Mouse (Mus musculus): Measurements from ENCODE around the gene Fam186b. TPM values are rescaled to one million over a fixed set of nuclear protein-coding genes. Genes with fewer than 3 reads are reported as not detected.
A peak's percentile ranks its signal among the peaks of the same experiment; 100 is the strongest.

Gene Fam186b
- total RNA-seq, 2 experiments from 2014 or later = not detected

DNA sequence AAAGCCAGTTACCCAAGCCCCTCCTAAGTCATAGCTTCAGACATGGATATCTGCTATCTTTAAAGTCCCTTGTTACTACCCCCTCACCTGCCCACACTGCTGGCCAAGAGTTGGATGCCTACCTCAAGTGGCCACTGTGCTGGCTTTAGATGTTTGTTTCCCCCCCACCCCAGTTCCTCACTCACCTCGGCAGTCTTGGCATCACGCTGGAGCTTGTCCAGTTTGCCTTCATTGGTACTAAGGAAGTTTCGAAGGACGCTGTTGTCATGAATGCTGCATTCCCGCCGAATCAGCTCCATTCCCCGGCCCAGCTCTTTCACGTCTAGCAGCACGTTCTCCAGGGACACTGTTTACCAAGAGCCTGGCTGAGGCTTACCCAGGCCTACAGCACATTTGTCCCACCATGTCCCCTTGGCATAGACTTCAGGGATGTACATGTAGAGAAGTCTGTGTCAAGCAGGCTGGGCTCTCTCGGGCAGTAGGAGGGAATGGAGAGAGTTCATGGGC, 24.5 kb upstream of the Fam186b start:
- no peak for DNase-seq (ENCODE audit: low spot score)

DNA sequence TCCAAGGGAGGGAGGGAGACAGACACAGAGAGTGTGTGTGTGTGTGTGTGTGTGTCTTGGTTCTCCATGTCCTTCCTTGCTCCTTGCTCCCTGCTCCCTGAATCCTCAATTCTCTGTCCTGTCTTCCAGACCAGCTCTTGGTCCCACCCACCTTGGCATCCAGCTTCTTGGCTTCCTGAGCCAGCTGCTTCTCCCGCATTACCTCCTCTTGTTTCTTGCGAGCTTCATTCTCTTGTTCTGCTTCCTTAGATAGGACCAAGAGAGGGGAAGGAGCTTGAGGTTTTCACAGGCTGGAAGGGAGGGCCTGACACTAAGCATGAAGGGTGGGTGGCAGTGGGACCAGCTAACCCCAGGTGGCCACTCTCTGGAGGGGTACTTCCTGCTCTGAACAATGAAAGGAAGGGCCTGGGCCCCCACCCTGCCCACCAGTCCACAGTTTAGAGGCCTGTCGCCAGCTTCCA, 23.8 kb upstream of the Fam186b start:
- peak; percentile 28 for DNase-seq (ENCODE audit: low spot score)

DNA sequence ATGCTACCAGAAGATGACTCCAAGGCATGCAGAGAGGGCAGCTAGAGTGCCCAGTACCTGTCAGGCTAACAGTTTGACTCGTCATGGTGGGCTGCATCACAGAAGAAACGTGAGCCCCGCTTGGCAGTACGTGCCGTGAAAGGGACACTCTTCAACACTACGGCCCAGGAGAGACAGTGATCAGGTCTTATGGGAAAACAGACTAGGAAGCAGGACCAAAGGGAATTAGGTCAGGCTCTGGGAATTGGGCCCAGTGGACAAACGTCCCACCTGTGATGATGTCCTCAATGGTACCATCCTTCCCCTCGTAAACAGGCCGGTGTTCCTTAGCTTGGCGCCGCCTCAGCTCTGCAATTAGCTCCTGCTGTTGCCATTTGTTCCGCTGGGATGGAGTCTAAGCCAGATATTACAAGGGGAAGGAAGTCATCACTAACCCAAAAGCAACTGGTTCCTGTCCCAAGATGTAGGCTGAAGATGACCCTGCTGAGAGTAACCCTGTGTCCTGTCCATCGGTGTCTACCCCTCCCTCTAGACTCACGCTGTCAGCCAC, 23.2 kb upstream of the Fam186b start:
- DNase-seq (ENCODE audit: low spot score) = no peak

DNA sequence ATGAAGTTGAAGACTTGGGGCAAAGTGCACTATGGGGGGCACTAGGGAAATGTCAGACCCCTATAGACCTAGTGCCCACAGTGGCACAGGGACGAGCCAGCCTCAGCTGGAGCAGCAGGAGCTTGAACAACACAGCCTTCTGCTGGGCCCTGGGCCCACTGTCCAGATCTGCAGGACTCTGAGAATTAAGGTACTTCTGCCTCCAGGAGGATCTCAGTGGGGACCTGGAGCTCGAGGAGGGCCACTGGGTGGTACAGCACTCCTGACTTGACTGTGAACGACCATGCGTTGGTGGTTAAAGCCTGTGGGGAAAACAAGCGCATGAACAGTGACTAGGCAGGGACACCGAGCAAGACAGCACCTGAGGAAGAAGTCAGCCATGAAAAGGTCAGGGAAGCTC, 22.4 kb upstream of the Fam186b start:
- no peak for DNase-seq (ENCODE audit: low spot score)

DNA sequence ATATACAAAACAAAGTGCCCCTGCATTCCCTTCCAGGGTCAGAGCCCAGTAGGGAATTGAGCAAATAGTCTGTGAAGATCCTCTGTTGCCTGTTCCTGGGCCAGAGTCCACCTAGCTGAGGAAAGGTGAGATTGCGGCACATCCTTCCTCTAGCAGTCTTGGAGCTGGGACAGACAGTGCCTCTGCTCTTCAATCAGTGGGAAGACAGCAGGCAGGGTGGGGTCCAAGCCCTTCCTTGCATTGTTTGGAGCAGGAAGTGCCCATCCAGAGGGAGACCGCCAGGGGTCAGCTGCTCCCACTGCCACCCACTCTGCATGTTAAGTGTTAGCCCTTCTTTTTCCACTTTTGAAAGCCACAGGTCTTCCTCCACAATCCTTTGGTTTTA, 21.6 kb upstream of the Fam186b start:
- peak; percentile 29 for DNase-seq (ENCODE audit: low spot score)

DNA sequence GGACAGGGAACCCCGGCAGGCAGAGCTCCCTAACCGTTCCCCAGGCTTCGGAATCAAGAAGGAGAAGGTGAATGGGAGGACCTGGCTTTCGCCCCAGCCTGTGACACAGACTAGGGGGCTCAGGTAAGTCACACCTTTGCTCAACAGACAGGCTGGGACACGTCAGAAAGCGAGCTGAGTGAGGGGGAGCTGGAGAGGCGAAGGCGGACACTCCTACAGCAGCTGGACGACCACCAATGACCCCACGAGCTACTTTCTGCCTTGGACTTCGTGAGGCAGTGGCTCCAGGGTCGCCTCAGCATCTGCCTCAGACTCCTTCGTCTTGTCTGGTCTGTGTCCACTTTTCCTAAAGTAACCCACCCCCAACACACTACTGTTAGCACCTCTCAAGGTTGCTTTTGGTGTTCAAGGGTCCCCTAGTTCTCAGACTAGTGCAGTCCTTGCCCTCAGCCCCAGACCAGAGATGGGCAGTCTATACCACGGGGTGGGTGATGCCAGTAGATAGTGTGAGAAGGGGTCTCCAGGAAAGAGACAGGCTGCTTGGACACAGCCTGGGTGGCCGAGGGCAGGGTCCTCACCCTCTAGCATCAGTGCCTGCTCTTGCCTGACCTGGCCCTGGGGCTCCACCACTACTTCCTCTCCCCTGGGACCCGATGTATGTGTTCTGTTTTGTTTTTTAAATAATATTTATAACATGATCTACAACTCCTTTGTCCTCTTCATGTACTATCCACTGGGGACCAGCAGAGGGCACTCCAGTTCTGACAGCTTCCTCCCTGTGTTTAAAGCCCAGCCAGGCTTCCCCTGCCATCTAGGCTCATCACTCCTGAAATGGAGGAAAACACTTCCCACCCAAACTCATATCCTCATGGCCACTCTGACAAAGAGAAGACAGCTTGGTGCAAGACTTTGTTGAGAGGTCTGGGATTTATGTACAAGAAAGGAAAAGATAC, 20.9 kb upstream of the Fam186b start:
- DNase-seq (ENCODE audit: low spot score) = peak; percentile 79

DNA sequence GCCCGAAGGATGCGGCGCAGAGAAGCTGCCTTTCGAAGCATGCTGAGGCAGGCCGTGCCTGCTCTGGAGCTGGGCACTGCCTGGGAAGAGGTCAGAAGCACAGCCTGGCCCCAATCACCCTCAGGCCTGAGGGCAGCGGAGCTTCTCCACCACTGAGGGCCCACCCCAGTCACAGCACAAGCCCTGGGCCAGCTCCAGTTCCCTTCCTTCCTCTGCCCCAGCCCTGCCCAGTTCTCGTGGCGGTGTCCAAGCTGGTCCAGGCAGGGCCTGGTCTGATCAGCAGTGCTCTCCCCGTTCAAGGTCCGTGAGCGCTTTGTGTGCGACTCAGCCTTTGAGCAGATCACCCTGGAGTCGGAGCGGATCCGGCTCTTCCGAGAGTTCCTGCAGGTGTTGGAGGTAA, 19.2 kb upstream of the Fam186b start:
- DNase-seq (ENCODE audit: low spot score) = no peak

DNA sequence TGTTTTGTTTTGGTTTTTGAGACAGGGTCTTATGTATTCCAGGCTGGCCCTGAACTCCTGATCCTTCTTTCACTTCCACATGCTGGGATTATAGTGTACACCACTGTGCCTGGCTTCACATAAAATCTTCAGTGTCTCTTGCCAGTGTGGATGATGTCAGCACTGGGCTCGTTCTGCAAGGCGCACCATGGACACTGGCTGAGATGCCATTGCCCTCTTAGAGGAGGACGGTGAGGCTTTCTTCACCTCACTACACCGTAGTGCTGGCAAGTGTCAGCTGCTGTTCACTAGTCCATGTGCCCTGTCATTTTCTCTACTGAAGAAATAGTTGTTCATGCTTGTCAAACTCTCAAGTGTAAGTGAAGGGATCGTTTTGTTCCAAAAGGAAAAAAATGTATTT, 14.9 kb upstream of the Fam186b start:
- no peak for DNase-seq (ENCODE audit: low spot score)

DNA sequence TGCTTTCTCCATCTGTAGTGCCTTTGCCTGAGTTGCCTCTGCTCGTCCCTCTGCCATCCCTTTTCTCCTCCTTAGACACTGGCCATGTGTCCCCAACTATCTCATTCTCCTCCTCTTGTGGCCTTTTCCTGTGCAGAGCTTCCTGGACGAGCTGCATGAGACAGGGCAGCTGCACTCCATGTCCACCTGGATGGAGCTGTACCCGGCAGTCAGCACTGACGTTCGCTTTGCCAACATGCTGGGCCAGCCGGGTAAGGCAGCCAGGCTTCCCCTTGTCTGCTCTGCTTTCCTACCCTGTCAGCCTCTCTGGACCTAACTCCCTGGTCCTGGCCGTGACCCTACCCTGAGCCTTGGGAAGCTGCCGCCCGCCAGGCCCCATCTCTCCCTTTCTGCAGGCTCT, 13.9 kb upstream of the Fam186b start:
- DNase-seq (ENCODE audit: low spot score) = no peak

DNA sequence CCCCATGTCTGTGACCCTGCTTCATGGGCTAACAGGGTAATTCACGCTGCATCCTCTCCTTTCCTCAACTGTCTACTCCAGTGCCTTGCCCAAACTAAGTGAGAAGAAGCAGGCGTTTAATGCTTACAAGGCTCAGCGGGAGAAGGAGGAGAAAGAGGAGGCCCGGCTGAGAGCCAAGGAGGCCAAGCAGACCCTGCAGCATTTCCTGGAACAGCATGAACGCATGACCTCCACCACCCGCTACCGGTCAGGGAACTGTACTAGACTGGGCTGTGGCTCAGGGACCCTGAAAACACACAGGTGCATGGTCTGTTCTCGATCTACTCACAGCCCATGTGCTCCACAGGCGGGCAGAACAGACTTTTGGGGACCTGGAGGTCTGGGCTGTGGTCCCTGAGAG, 11.8 kb upstream of the Fam186b start:
- no peak for DNase-seq (ENCODE audit: low spot score)

DNA sequence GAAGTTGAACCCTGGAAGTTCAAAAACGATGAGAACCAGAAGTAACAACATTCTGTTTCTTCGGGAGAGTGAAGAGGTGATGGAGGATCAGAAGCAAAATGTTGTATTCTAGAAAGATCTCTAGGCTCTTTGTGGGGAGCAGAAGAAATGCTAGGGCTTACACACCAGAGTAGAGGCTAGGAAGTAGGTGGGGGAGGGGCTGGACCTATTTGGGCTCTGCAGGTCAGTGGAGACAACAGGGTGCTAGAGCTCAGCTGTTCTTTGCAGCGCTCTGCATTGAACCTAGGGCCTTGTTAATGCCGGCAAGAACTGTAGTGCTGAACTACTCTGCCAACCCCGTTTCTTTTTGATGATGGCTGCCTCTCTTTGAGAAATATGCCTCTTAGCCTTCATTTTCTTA, 525 bp upstream of the Fam186b start:
- DNase-seq (ENCODE audit: low spot score) = no peak

DNA sequence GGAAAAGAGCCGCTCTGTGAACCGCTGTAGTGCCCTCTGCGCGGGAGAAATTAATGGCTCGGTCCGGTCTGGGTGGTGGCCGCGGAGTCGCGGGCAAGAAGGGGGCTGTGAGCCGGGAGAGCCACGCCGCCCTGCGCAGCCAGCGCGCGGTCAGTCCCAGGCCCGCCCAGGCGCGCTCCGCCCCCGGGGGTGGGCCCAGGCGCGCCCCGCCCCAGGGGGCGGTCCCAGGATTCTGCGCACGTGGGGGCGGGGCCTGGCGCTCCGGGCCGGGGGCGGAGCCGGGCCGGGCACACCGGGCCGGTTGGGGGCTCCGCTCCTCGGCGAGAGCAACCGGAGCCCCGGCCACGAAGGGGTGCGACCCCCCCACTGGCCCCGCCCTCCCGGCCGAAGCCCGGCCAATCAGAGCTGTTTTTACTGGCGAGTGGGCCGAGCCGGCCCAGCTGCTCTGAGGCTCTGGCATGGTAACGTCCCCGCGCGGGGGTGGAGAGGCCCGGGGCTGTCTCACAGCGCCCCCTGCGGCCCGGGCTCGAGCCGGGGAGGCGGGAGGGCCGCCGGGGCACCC, 794 bp downstream of the Fam186b start, which contains the start of gene Prpf40b:
Prpf40b (plus strand) TSS at position 275 of the 562 bp plus-strand sequence.
- peak; percentile 96 for DNase-seq (ENCODE audit: low spot score)

DNA sequence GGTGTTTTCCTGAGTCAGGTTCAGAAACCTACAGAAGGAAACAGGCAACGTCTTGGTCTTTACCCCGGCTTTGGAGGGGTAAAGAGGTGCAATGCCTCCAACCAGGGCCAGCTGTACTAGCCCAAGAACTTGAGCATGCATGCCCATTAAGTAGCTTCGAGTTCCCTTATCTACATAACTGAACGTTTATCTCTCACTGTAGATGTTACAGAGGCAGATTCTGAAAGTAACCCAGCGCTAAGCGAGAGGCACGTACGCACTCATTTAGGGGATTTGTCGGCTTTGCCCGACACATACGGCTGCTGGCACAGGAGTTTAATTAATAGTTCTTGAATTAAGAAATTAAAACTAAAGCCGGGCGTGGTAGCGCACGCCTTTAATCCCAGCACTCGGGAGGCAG, 1.4 kb downstream of the Fam186b start:
- DNase-seq (ENCODE audit: low spot score) = no peak

DNA sequence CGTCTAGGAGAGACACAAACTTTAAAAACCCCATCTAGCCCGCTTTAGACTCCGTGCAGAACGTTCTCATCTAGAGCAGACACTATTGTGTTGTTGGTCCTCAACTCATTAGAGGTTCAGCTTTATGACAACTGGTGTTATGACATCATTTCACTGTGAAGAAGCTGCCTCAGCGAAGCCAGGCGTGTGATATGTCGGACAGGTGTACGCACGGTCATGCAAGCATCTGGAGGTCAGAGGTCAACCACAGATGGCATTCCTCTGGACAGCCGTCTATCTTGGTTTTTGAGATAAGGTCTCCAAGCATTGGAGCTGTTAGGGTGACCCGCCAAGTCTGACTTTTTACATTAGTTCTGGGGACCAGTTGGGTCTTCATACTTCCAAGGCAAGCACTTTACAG, 5.1 kb downstream of the Fam186b start:
- no peak for DNase-seq (ENCODE audit: low spot score)

DNA sequence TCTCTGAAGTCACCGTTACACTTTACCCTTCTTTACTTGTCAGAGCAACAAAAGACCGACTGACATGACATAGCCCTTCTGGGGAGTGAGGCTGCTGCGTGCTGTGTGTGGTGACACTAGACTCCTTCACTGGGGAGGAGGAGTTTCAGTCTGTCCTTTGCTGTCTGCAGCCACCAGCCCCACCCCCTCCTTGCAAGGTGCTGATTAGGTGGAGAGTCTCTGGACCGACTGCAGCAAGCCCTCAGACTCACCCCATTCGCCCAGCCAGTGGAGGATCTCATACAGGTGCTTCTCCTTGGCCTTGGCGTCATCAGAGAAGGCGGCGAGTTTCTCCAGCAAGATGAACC, 10.5 kb downstream of the Fam186b start:
- DNase-seq (ENCODE audit: low spot score) = no peak

DNA sequence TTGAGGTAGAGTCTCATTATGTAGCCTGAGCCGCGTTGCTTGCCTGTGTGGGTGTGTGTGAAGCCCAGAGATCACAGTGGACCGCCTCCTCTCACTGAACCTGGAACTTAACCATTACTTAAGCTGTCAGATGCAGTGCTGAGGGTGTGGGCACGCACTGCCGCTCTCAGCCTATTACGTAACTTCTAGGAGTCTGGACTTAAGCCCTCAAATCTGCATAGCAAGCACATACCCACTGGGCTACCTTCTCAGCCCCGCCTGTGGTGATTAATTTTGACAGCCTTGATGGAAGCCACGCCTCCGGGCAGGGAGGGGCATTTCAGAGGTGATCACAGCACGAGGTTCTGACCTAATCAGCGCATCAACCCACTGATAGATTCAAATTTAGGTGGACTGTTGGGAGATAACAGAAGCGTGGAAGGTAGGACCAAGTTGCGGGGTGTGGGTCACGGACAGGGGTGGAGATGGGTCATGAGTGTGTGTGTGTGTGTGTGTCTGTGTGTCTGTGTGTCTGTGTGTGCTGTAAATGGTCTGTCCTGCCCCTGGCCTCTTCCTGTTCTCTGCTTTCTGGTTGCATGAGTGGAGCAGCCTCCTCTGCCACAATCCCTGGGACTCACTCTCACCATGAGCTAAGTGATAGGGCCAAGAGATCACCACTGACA, 11.0 kb downstream of the Fam186b start:
- DNase-seq (ENCODE audit: low spot score) = no peak

DNA sequence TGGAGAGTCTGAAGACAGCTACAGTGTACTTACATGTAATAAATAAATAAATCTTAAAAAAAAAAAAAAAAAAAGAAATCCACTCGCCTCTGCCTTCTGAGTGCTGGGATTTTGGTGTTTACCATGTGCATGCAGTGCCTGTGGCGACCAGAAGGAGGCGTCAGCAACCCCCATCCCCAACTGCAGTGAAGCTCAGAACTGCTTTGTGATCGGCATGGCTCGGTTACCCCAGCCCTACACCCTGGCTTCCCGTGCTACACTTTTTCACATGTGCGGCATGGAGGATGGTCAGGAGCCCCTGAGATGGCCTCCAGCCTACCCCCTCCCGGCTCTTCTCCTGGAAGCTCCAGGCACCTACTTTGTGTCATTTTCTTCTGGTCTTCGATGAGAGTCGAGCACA, 12.2 kb downstream of the Fam186b start:
- DNase-seq (ENCODE audit: low spot score) = no peak

DNA sequence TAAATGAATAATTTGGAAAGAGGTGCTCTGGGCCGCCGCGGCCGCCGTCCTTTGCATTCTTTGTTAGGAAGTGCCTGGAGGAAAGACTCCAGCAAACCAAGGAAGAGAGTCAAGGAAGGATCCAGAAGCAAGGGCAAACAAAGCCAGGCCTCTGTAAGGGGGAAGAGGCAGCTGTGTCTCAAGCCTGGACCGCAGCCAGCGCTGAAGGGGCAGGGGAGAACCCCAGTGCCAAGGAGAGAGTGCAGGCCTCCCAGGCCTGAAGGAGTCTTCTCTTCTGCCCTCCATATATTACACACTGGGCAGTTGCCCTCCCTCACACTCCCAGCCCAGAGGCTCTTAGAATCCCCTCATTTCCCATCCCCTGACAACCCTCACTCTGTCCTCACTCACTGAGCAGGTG, 17.4 kb downstream of the Fam186b start:
- DNase-seq (ENCODE audit: low spot score) = no peak

DNA sequence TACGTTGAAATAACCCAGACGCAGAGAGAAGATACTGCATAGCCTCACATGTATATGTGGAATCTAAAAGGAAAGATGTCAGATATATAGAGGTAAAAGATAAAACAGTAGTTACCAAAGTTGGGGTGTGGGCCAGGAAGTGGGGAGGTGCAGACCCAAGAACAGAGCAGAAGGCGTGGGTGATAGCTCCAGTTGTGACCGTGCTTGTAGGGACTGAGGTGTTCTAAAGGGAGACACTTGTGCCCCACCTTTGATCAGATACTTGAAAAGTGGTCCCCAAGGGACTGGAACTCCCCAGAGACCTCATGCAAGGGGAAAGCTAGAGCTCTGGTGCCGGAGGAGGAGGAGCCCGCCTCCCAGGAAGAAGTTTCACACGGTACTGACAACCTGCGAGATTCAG, 19.6 kb downstream of the Fam186b start:
- DNase-seq (ENCODE audit: low spot score) = no peak

DNA sequence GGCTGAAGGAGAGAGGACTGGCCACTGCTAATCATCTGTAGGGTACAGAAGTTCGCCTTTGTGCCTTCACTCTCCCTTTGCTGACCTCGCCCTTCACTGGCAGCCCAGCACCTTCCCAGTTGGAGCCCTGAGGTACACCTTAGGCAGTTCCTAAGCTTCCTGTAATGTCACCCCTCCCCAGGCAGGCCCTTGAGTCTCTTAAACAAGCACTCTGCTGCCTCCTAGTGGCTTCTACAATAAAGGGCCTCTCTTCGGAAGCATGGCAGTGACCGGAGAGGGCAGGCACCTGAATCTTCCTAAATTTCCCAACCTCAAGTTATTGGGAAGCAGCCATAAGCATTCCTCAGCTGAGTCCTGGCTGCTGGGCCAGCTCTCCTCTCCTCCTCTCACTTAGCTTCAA, 30.0 kb downstream of the Fam186b start:
- DNase-seq (ENCODE audit: low spot score) = peak; percentile 81

DNA sequence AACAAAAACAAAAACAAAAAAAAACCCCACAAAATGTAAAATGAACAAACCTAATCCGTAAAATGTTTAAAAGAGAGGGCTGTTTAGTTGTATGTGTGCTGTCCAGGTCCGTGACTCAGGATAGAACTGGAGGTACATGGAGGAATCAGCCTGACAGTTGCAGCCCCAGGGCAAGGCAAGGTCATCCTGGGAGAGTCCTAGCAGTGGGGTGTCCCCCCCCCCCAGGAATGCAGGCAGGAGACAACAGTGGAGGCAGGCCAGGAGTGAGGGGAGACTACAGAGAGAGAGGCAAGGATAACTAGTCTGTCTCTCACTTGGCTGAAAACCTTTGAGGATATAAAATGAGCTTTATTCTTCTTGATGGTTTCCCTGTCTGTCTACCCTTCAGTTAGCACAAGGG, 31.3 kb downstream of the Fam186b start:
- DNase-seq (ENCODE audit: low spot score) = no peak

DNA sequence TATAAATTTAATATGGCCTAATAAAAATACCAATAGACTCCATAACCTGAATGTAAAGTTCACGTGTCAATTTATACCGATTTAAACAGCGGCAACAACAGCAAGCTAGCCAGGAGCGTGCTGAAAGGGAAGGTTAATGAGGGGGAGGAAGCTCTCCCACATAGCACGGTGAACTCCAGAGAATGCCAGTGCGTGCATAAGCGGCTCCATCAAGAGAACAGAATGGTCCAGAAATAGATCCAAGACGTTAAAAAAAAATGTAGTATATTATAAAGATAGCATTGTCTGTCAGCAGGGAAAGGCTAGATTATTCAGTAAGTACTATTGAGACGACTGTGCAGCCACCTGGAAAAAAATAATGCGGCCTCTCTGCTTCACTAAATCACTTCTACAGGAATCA, 33.0 kb downstream of the Fam186b start:
- no peak for DNase-seq (ENCODE audit: low spot score)
